Mouse (Mus musculus) liver, postnatal 0 days (tissue): ENCODE results near the gene Coa3.

ENCODE experiments used
- CTCF ChIP-seq: sonication (generic); IDR thresholded peaks from 2 replicates; pipeline ENCODE4 v1.5.1; 2016; ENCODE audit warnings: antibody characterized with exemption, low read depth
- EP300 ChIP-seq: IDR thresholded peaks from 2 replicates; pipeline ENCODE4 v1.6.1; 2016; ENCODE audit warnings: antibody characterized with exemption, low read depth, mild to moderate bottlenecking

DNA sequence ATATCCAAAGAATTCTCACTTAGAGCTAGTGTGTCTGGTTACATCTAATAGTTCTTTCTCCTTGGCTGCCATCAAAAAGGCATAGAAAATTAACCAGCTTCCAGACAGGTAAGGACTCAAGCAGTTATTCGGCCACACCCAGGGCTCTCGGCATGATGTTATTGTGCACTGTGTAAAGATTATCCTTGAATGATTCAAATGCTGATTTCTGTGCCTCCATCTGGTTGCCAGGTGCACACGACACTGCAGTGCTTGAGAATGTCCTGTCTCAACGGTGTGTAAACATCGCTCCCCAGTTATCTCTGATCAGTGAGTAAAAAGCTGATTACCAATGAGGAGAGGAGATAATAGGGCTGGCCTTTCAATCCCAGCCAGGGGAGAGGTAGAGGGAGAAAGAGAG is 28.8 kb upstream of the Coa3 start:
- TF ChIP-seq CTCF (no peak), EP300 (no peak)
